In the genomic region with DNA sequence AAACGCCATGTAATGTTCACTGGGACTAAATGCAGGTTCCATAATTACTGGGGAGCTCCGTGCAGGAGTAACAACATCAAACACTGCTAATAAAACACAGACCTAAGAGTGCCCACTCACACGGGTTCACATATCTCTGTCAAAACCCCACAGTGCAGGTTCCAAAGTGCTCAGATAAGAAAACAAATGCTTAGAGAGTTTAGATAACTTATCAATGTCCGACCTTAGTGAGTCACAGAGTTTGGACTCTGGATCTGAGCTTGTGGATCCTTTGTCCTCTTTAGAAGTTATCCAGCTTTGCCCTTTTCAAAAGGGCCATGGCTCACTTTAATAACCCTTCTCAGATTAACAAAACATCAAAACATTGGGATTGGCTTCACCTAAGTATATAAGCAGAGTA, we compare ENCODE assay signal across 25 mouse cellular contexts. TPM values are rescaled to one million over a fixed set of nuclear protein-coding genes. Genes with fewer than 3 reads are reported as not detected.
DNase-seq lines count a peak whose midpoint lies in the region; ATAC-seq and TF ChIP-seq lines count a peak whose summit lies in the region.
"Had no signal": no experiment of that assay in that cellular context is flagged by ENCODE, and none has a peak within 500 bp of the region (broad histone marks: within the 10 kb centered on the region; RNA-seq: fewer than 3 reads in every experiment).

No protein-coding gene starts in this region.

- H3K79me2 ChIP-seq in MEL (ENCODE audit: control insufficient read depth, insufficient read depth, low read length, poor library complexity) = peaks cover 17% of the 10 kb centered on the region

- H3K4me3 ChIP-seq in MEL (ENCODE audit: control insufficient read depth in 1 of 2, insufficient read depth in 1 of 2, low read depth in 2 of 2, low read length in 2 of 2) = peak overlapping the region in 1 of 2 experiments; percentile 27; a peak in 2 of 4 replicates
- H3K4me3 ChIP-seq in liver, embryonic 14.5 days (ENCODE audit: insufficient read depth in 1 of 2, low read depth in 2 of 2, low read length in 2 of 2) = no peak overlapping the region
- H3K4me3 ChIP-seq in stomach, embryonic 14.5 days (ENCODE audit: low read depth, low read length) = no peak overlapping the region
- H3K4me3 ChIP-seq in lung, adult 2 months (replicated peaks; ENCODE audit: extremely low read depth, low read depth, low read length) = no peak overlapping the region
- H3K4me3 ChIP-seq: hindbrain, embryonic 12.5 days; limb, embryonic 13.5 days; lung, embryonic 15.5 days; midbrain, embryonic 10.5 days; midbrain, embryonic 15.5 days had no signal

- no peak for TF ChIP-seq RAD21 in MEL (IDR thresholded peaks at IDR 0.05; ENCODE audit: low read depth, low read length)

- H3K9ac ChIP-seq in MEL (ENCODE audit: control insufficient read depth, low read depth, low read length, poor library complexity, severe bottlenecking) = peak overlapping the region; percentile 61
- 0 out of 2 replicates have a peak overlapping the region, but pooled peaks have one; percentile 19 for H3K9ac ChIP-seq in liver, embryonic 14.5 days (replicated peaks)
- H3K9ac ChIP-seq in stomach, embryonic 14.5 days (replicated peaks; ENCODE audit: low read depth, low read length) = no peak overlapping the region
- H3K9ac ChIP-seq: hindbrain, embryonic 12.5 days; limb, embryonic 13.5 days; lung, embryonic 15.5 days; midbrain, embryonic 15.5 days had no signal

- H3K4me1 ChIP-seq in MEL (ENCODE audit: control insufficient read depth in 1 of 2, insufficient read depth in 2 of 2, low read length in 2 of 2) = peaks cover 26 to 51% of the 10 kb centered on the region in 2 experiments
- peaks cover 55 to 64% of the 10 kb centered on the region in 2 experiments for H3K4me1 ChIP-seq in liver, embryonic 14.5 days (replicated peaks; ENCODE audit: control insufficient read depth in 2 of 2, insufficient read depth in 2 of 2, low read length in 1 of 2)
- peaks cover 6% of the 10 kb centered on the region; the same call in 1 of the 2 replicates for H3K4me1 ChIP-seq in stomach, embryonic 14.5 days (ENCODE audit: control insufficient read depth, insufficient read depth, low read length)
- no peaks in the 10 kb centered on the region; the same call in 1 of the 2 replicates for H3K4me1 ChIP-seq in lung, adult 2 months (ENCODE audit: control insufficient read depth, insufficient read depth, low read length)

- H3K36me3 ChIP-seq in MEL (ENCODE audit: control insufficient read depth in 1 of 2, insufficient read depth in 2 of 2, low read length in 2 of 2) = peaks cover 0 to 62% of the 10 kb centered on the region in 2 experiments; a peak in 2 of 4 replicates
- H3K36me3 ChIP-seq in liver, embryonic 14.5 days (replicated peaks; ENCODE audit: control insufficient read depth, insufficient read depth, low read depth) = no peaks in the 10 kb centered on the region
- H3K36me3 ChIP-seq in stomach, embryonic 14.5 days (ENCODE audit: control insufficient read depth, insufficient read depth, low read length) = no peaks in the 10 kb centered on the region
- H3K36me3 ChIP-seq: G1E; hindbrain, embryonic 12.5 days; limb, embryonic 13.5 days; lung, embryonic 15.5 days; midbrain, embryonic 10.5 days; midbrain, embryonic 15.5 days had no signal

- no peaks in the 10 kb centered on the region for H3K9me3 ChIP-seq in MEL (replicated peaks; ENCODE audit: insufficient read depth, low read length)
- no peaks in the 10 kb centered on the region for H3K9me3 ChIP-seq in liver, embryonic 14.5 days (ENCODE audit: control insufficient read depth, low read length)
- no peaks in the 10 kb centered on the region for H3K9me3 ChIP-seq in stomach, embryonic 14.5 days (ENCODE audit: control insufficient read depth, low read depth, low read length)
- H3K9me3 ChIP-seq: G1E; hindbrain, embryonic 12.5 days; limb, embryonic 13.5 days; lung, embryonic 15.5 days; midbrain, embryonic 10.5 days; midbrain, embryonic 15.5 days had no signal

- H3K27ac ChIP-seq in MEL (ENCODE audit: control insufficient read depth, low read depth, low read length) = peak overlapping the region; percentile 90
- H3K27ac ChIP-seq in liver, embryonic 14.5 days = peak overlapping the region; percentile 64
- 0 out of 2 replicates have a peak overlapping the region, but pooled peaks have one; percentile 7 for H3K27ac ChIP-seq in stomach, embryonic 14.5 days (ENCODE audit: low read length)
- H3K27ac ChIP-seq: hindbrain, embryonic 12.5 days; hindbrain, postnatal 0 days; limb, embryonic 13.5 days; lung, embryonic 15.5 days; midbrain, embryonic 10.5 days; midbrain, embryonic 15.5 days had no signal

- no peak for TF ChIP-seq POLR2A in MEL (IDR thresholded peaks at IDR 0.05; ENCODE audit: control insufficient read depth in 1 of 2, insufficient read depth in 1 of 2, low read depth in 1 of 2, low read length in 2 of 2, poor library complexity in 1 of 2)
- no peak for TF ChIP-seq POLR2A in lung, adult 2 months (IDR thresholded peaks at IDR 0.05; ENCODE audit: borderline replicate concordance, extremely low read depth, low read depth, low read length)

- 10% methylated on average over 4 of the region's 4 CpGs for WGBS in liver, embryonic 14.5 days (ENCODE audit: insufficient replicate concordance)
- 41% methylated on average over 4 of the region's 4 CpGs for WGBS in stomach, embryonic 14.5 days
- 39% methylated on average over 4 of the region's 4 CpGs for WGBS in lung, adult 2 months

- no peak for TF ChIP-seq CTCF in MEL (IDR thresholded peaks at IDR 0.05 in 2 of 3, conservative IDR thresholded peaks at IDR 0.05 in 1 of 3; ENCODE audit: control insufficient read depth in 1 of 3, insufficient read depth in 1 of 3, low read depth in 2 of 3, low read length in 3 of 3, poor library complexity in 1 of 3, severe bottlenecking in 1 of 3)
- no peak for TF ChIP-seq CTCF in liver, embryonic 14.5 days (IDR thresholded peaks at IDR 0.05; ENCODE audit: low read depth)
- no peak for TF ChIP-seq CTCF in lung, adult 2 months (IDR thresholded peaks at IDR 0.05; ENCODE audit: insufficient read depth, low read length)

- H3K27me3 ChIP-seq in MEL (ENCODE audit: control insufficient read depth in 1 of 2, insufficient read depth in 2 of 2, low read length in 2 of 2) = no peaks in the 10 kb centered on the region
- H3K27me3 ChIP-seq in liver, embryonic 14.5 days (ENCODE audit: control insufficient read depth, insufficient read depth, low read length) = no peaks in the 10 kb centered on the region
- no peaks in the 10 kb centered on the region for H3K27me3 ChIP-seq in stomach, embryonic 14.5 days (ENCODE audit: control insufficient read depth, insufficient read depth, low read length)
- H3K27me3 ChIP-seq: hindbrain, embryonic 12.5 days; limb, embryonic 13.5 days; lung, embryonic 15.5 days; midbrain, embryonic 15.5 days had no signal

- ATAC-seq in liver, embryonic 14.5 days (ENCODE audit: insufficient read depth) = no peak
- ATAC-seq in stomach, embryonic 14.5 days (ENCODE audit: insufficient number of reproducible peaks, insufficient read depth, low FRiP score, low read depth) = no peak
- ATAC-seq in granulocyte monocyte progenitor cell, adult 5-6 weeks (replicated peaks; ENCODE audit: poor library complexity, severe bottlenecking) = no peak
- ATAC-seq: forebrain, embryonic 16.5 days; hindbrain, postnatal 0 days; midbrain, embryonic 15.5 days; Patski had no signal

- DNase-seq in MEL (ENCODE audit: low read depth, low spot score) (no peak), liver (peak; percentile 25)
- DNase-seq in liver, embryonic 14.5 days (ENCODE audit: low read depth in 3 of 3, low spot score in 3 of 3) = no peak
- no peak for DNase-seq in lung, adult 2 months
- no peak for DNase-seq in kidney, adult 8-10 months
- no peak for DNase-seq in right cerebral cortex, postnatal 36 days (ENCODE audit: low spot score in 2 of 2)
- DNase-seq: adrenal gland, postnatal 10 days; cerebellum, adult 9-10 months; cerebellum, postnatal 36 days; heart, postnatal 36 days; kidney, adult 11 months; kidney, postnatal 4 days; spleen, adult 18-20 months had no signal

- peak; percentile 80 to 86 for TF ChIP-seq EP300 in MEL (IDR thresholded peaks at IDR 0.05; ENCODE audit: low read depth in 1 of 2, low read length in 2 of 2)
- peak; percentile 47; the same call in 1 of the 2 replicates for TF ChIP-seq EP300 in liver, embryonic 14.5 days (IDR thresholded peaks at IDR 0.05; ENCODE audit: low read depth)

- peak overlapping the region; percentile 16; the same call in 1 of the 2 replicates for H3K4me2 ChIP-seq in liver, embryonic 14.5 days (ENCODE audit: low read depth)
- no peak overlapping the region for H3K4me2 ChIP-seq in stomach, embryonic 14.5 days (replicated peaks; ENCODE audit: low read depth, low read length)
- H3K4me2 ChIP-seq: heart, embryonic 11.5 days; hindbrain, embryonic 12.5 days; limb, embryonic 13.5 days; lung, embryonic 15.5 days; midbrain, embryonic 15.5 days had no signal

TF ChIP-seq in MEL, 35 proteins besides CTCF, POLR2A, EP300 and RAD21 (continues in another document):
- no peak; the same call in 1 of the 2 replicates for TF ChIP-seq TBP (IDR thresholded peaks at IDR 0.05; ENCODE audit: low read depth, low read length)
- no peak for TF ChIP-seq MXI1 (IDR thresholded peaks at IDR 0.05; ENCODE audit: low read depth, low read length)
- TF ChIP-seq GATA1 (IDR thresholded peaks at IDR 0.05; ENCODE audit: low read depth, low read length) = peak; percentile 92

RNA-seq across cellular contexts. Expression of gene Minpp1, which starts 4.1 kb away (rescaled TPM):
- total RNA-seq in MEL (2012; rRNA removed) = 192 and 256 TPM in 2 replicates
- 100 to 1,000 TPM in 1 of 2 experiments, not detected in 1; 176 TPM for polyA plus RNA-seq in MEL (2012; ENCODE audit: insufficient read depth in 1 of 2, insufficient read length in 2 of 2, low read depth in 1 of 2, low replicate concordance in 2 of 2, missing spikeins in 1 of 2)
- polyA plus RNA-seq in liver, embryonic 14.5 days (2012; rRNA removed) = 35.9 and 36.6 TPM in 2 replicates
- 75.4 and 86.0 TPM in 2 replicates for polyA plus RNA-seq in liver, embryonic 14.5 days (2014; fragmentation: Nextera tagmentation; extraction: Ambion mirVana)
- polyA plus RNA-seq in stomach, embryonic 14.5 days (2014; fragmentation: Nextera tagmentation; extraction: Ambion mirVana) = 58.2 and 60.2 TPM in 2 replicates
- 36.3 and 45.2 TPM in 2 replicates for total RNA-seq in granulocyte monocyte progenitor cell, adult 5-6 weeks (2014; fragmentation: Nextera tagmentation)
- total RNA-seq in granulocyte monocyte progenitor cell, adult 5-6 weeks (2017) = 37.9 and 49.9 TPM in 2 replicates
- polyA plus RNA-seq in lung, adult 2 months (2012; rRNA removed) = 29.1 and 50.1 TPM in 2 replicates

RNA-seq across cellular contexts. Expression of gene Rpl9-ps6, which starts 15.1 kb away (rescaled TPM):
- 111 and 161 TPM in 2 replicates for total RNA-seq in MEL (2012; rRNA removed)
- polyA plus RNA-seq in MEL (2012; ENCODE audit: insufficient read depth in 1 of 2, insufficient read length in 2 of 2, low read depth in 1 of 2, low replicate concordance in 2 of 2, missing spikeins in 1 of 2) = 10 to 100 TPM in 1 of 2 experiments, not detected in 1; 95.5 TPM
- polyA plus RNA-seq in liver, embryonic 14.5 days (2012; rRNA removed) = 18.6 and 30.9 TPM in 2 replicates
- polyA plus RNA-seq in liver, embryonic 14.5 days (2014; fragmentation: Nextera tagmentation; extraction: Ambion mirVana) = 89.1 and 90.4 TPM in 2 replicates
- polyA plus RNA-seq in stomach, embryonic 14.5 days (2014; fragmentation: Nextera tagmentation; extraction: Ambion mirVana) = 171 and 174 TPM in 2 replicates
- 146 and 204 TPM in 2 replicates for total RNA-seq in granulocyte monocyte progenitor cell, adult 5-6 weeks (2014; fragmentation: Nextera tagmentation)
- total RNA-seq in granulocyte monocyte progenitor cell, adult 5-6 weeks (2017) = 105 and 159 TPM in 2 replicates
- 2.7 and 7.2 TPM in 2 replicates for polyA plus RNA-seq in lung, adult 2 months (2012; rRNA removed)

Comparison
In these comparisons a context has a peak if more than half of its experiments do, and no peak if none do; other contexts are left out.
1. H3K27ac ChIP-seq: peak in every context shown above with its lines; median percentile 90 in MEL; 64 in liver, embryonic 14.5 days; 7 in stomach, embryonic 14.5 days.